Mouse (Mus musculus) kidney, embryonic 14.5 days (tissue): ENCODE measurements around the gene Parva. TPM values are rescaled to one million over a fixed set of nuclear protein-coding genes. Genes with fewer than 3 reads are reported as not detected.

Experiments used
- ATAC-seq: fragments of 200-750 bp; cut with Nextera tagmentation; 2 replicates; pipeline ENCODE4 v1.8.0; 2017; ENCODE audit warnings: moderate number of reproducible peaks, mild to moderate bottlenecking, moderate TSS enrichment, moderate library complexity; ENCODE audit not compliant: low FRiP score, low TSS enrichment
- H3K27ac ChIP-seq: fragments of 300-500 bp; sonication (generic); 2 replicates; pipeline ENCODE4 v1.5.1; 2014; ENCODE audit warnings: low read depth, mild to moderate bottlenecking, low read length, moderate library complexity, mixed read lengths
- H3K27me3 ChIP-seq: fragments of 300-500 bp; sonication (generic); 2 replicates; pipeline ENCODE4 v1.6.1; 2014; ENCODE audit warnings: mild to moderate bottlenecking, low read length; ENCODE audit not compliant: control insufficient read depth, insufficient read depth
- H3K36me3 ChIP-seq: fragments of 300-500 bp; sonication (generic); 2 replicates; pipeline ENCODE4 v1.6.1; 2014; ENCODE audit warnings: low read length, mixed read lengths; ENCODE audit not compliant: control insufficient read depth, insufficient read depth
- H3K4me1 ChIP-seq: fragments of 300-500 bp; sonication (generic); 2 replicates; pipeline ENCODE4 v1.6.1; 2014; ENCODE audit warnings: low read length, mixed read lengths; ENCODE audit not compliant: control insufficient read depth, insufficient read depth
- H3K4me2 ChIP-seq: fragments of 300-500 bp; sonication (generic); replicated peaks from 2 replicates; pipeline ENCODE4 v1.6.1; 2014; ENCODE audit warnings: low read depth, mild to moderate bottlenecking, low read length
- H3K4me3 ChIP-seq: fragments of 300-500 bp; sonication (generic); 2 replicates; pipeline ENCODE4 v1.5.1; 2014; ENCODE audit warnings: mild to moderate bottlenecking, low read length
- H3K9ac ChIP-seq: fragments of 300-500 bp; sonication (generic); 2 replicates; pipeline ENCODE4 v1.6.1; 2014; ENCODE audit warnings: low read depth, mild to moderate bottlenecking, low read length, moderate library complexity
- H3K9me3 ChIP-seq: fragments of 300-500 bp; sonication (generic); 2 replicates; pipeline ENCODE4 v1.6.1; 2016; ENCODE audit warnings: low read length; ENCODE audit not compliant: control insufficient read depth
- WGBS: fragments of 180-500 bp; shearing (Covaris S2); extraction: QIAGEN DNeasy Blood & Tissue Kit; methylation state at CpG from one replicate; pipeline ENCODE4 v1.1.7; 2014; 5-methylcytosine and 5-hydroxymethylcytosine counted together
- polyA plus RNA-seq: library from polyadenylated mRNA; unstranded; fragments of >200 nt; fragmentation: Nextera tagmentation; extraction: Ambion mirVana; gene quantifications from 2 replicates; pipeline ENCODE4 v1.2.1, GENCODE M21; 2014

Parva gene
- polyA plus RNA-seq, 1 experiment from 2014 or later = 92.8 TPM

GRCm38 (mm10) chr7:112444985-112445367, 17.7 kb downstream of the Parva start:
- no peak overlapping the region for H3K27ac ChIP-seq
- ATAC-seq = no peak
- H3K9ac ChIP-seq = no peak overlapping the region
- H3K4me2 ChIP-seq = 0 out of 2 replicates have a peak overlapping the region, but pooled peaks have one; percentile 0
- H3K27me3 ChIP-seq = no peaks in the 10 kb centered on the region
- WGBS = 17% methylated on average over 9 of the region's 9 CpGs
- peaks cover 32% of the 10 kb centered on the region for H3K4me1 ChIP-seq
- H3K9me3 ChIP-seq = no peaks in the 10 kb centered on the region
- no peak overlapping the region for H3K4me3 ChIP-seq
- H3K36me3 ChIP-seq = no peaks in the 10 kb centered on the region

GRCm38 (mm10) chr7:112446498-112446897, 19.2 kb downstream of the Parva start:
- no peak for ATAC-seq
- Histone ChIP-seq H3K4me3 (no peak overlapping the region), H3K27ac (no peak overlapping the region), H3K4me1 (peaks cover 29% of the 10 kb centered on the region), H3K9me3 (no peaks in the 10 kb centered on the region), H3K4me2 (no peak overlapping the region), H3K9ac (no peak overlapping the region), H3K36me3 (no peaks in the 10 kb centered on the region), H3K27me3 (no peaks in the 10 kb centered on the region)
- WGBS = 90% methylated on average over 4 of the region's 4 CpGs

GRCm38 (mm10) chr7:112449954-112450700, 22.8 kb downstream of the Parva start:
- Histone ChIP-seq H3K36me3 (no peaks in the 10 kb centered on the region), H3K4me2 (no peak overlapping the region), H3K9ac (no peak overlapping the region), H3K27me3 (no peaks in the 10 kb centered on the region), H3K27ac (no peak overlapping the region), H3K9me3 (no peaks in the 10 kb centered on the region), H3K4me1 (peaks cover 17% of the 10 kb centered on the region), H3K4me3 (no peak overlapping the region)
- 91% methylated on average over 8 of the region's 8 CpGs for WGBS
- no peak for ATAC-seq

GRCm38 (mm10) chr7:112452471-112452870, 25.2 kb downstream of the Parva start:
- H3K36me3 ChIP-seq = no peaks in the 10 kb centered on the region
- ATAC-seq = no peak
- no peak overlapping the region for H3K4me2 ChIP-seq
- no peaks in the 10 kb centered on the region for H3K27me3 ChIP-seq
- H3K9ac ChIP-seq = no peak overlapping the region
- 51% methylated on average over 5 of the region's 5 CpGs for WGBS
- H3K9me3 ChIP-seq = no peaks in the 10 kb centered on the region
- H3K4me1 ChIP-seq = peaks cover 12% of the 10 kb centered on the region
- no peak overlapping the region for H3K4me3 ChIP-seq
- H3K27ac ChIP-seq = no peak overlapping the region

GRCm38 (mm10) chr7:112453805-112454214, 26.5 kb downstream of the Parva start:
- Histone ChIP-seq H3K27ac (no peak overlapping the region; the same call in 1 of the 2 replicates), H3K36me3 (no peaks in the 10 kb centered on the region), H3K27me3 (no peaks in the 10 kb centered on the region), H3K4me3 (no peak overlapping the region), H3K4me1 (peaks cover 12% of the 10 kb centered on the region), H3K9ac (no peak overlapping the region), H3K4me2 (no peak overlapping the region), H3K9me3 (no peaks in the 10 kb centered on the region)
- 28% methylated on average over 3 of the region's 3 CpGs for WGBS
- ATAC-seq = no peak

- H3K36me3 ChIP-seq = no peaks in the 10 kb centered on the region
- no peak for ATAC-seq
- peaks cover 12% of the 10 kb centered on the region for H3K4me1 ChIP-seq
- no peak overlapping the region for H3K27ac ChIP-seq
- H3K27me3 ChIP-seq = no peaks in the 10 kb centered on the region
- H3K9me3 ChIP-seq = no peaks in the 10 kb centered on the region
- H3K4me2 ChIP-seq = no peak overlapping the region
- H3K9ac ChIP-seq = no peak overlapping the region
- H3K4me3 ChIP-seq = no peak overlapping the region
- WGBS = 71% methylated on average over 6 of the region's 6 CpGs
These were observed 27.1 kb downstream of the Parva start for GRCm38 (mm10) chr7:112454380-112454779.

- Histone ChIP-seq H3K4me2 (no peak overlapping the region), H3K9ac (no peak overlapping the region), H3K4me3 (no peak overlapping the region), H3K27ac (no peak overlapping the region), H3K36me3 (no peaks in the 10 kb centered on the region), H3K4me1 (peaks cover 14% of the 10 kb centered on the region), H3K9me3 (no peaks in the 10 kb centered on the region), H3K27me3 (no peaks in the 10 kb centered on the region)
- WGBS = 91% methylated on average over 2 of the region's 2 CpGs
- no peak for ATAC-seq
These were observed 27.6 kb downstream of the Parva start for GRCm38 (mm10) chr7:112454951-112455350.

- Histone ChIP-seq H3K4me3 (no peak overlapping the region), H3K4me2 (no peak overlapping the region), H3K9me3 (no peaks in the 10 kb centered on the region), H3K27ac (no peak overlapping the region), H3K9ac (no peak overlapping the region), H3K4me1 (peaks cover 21% of the 10 kb centered on the region), H3K27me3 (no peaks in the 10 kb centered on the region), H3K36me3 (no peaks in the 10 kb centered on the region)
- ATAC-seq = no peak
- 94% methylated on average over 5 of the region's 5 CpGs for WGBS
These were observed 28.3 kb downstream of the Parva start for GRCm38 (mm10) chr7:112455566-112456110.

- ATAC-seq = no peak
- Histone ChIP-seq H3K4me3 (no peak overlapping the region), H3K4me1 (peaks cover 32% of the 10 kb centered on the region), H3K9ac (no peak overlapping the region), H3K4me2 (no peak overlapping the region), H3K27ac (no peak overlapping the region), H3K27me3 (no peaks in the 10 kb centered on the region), H3K9me3 (no peaks in the 10 kb centered on the region), H3K36me3 (no peaks in the 10 kb centered on the region)
- WGBS = 87% methylated on average over 4 of the region's 4 CpGs
These were observed 30.1 kb downstream of the Parva start for GRCm38 (mm10) chr7:112457373-112457772.
